Mouse (Mus musculus): Measurements from ENCODE around the gene Ctrc. TPM values are rescaled to one million over a fixed set of nuclear protein-coding genes. Genes with fewer than 3 reads are reported as not detected.

The Ctrc gene
- polyA plus RNA-seq (2017; shearing (Covaris generic)): not detected

DNA sequence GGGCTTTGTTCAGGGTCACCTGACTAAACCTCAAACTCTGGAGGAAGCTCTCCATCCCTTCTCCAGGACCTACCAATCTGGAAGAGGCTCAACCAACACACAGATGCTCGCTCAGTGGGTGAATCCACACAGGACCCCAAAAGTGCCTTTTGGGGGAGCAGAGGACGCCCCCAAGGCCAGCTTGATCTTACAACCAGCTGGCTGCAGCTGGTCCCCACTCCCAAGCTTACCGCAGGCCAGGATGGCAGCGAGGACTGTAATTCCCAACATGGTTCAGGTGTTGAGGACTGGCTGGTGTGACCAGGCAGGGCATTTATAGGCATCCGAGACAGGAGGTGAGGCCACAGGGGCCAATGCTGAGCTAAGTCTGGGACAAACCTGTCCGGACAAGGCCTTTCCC is at the start of gene Ctrc:
Ctrc (minus strand) TSS at position 361 of the 400 bp plus-strand sequence.
- no peak for ATAC-seq

GRCm38 (mm10) chr4:141895772-141896171 is 49.6 kb upstream of the Ctrc start:
- no peak for ATAC-seq

DNA sequence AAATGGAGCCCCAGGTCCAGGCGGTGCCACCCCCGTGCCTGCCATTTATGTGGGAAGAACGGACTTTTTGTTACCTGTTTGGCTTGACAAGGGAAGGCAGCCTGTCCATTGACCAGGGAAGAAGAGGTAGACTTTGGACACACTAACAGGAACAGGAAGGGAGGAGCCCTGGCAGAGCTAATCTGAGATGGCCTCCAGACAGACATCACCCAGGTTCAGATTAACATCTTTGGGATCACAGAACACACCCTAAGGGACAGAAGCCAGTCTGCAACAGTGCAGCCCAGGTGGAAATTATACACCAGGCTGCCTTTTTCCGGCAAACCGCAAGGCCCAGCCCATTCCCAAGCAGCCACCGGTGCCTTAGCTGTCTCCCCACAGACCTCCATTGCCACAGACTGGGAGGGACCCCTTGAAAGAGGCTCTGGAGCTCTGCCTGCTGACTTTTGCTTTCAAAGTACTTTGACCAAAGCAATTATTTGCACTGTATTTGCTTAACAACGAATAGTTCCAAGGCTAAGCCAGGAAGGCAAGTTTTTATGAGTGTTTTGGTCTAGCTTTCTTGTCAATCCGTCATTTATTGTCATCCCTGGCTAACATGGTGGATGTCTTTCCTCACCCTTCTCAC is 47.1 kb upstream of the Ctrc start:
- no peak for ATAC-seq

GRCm38 (mm10) chr4:141886385-141886968 is 40.3 kb upstream of the Ctrc start:
- no peak for ATAC-seq

- no peak for ATAC-seq
Measured at GRCm38 (mm10) chr4:141885451-141885850, 39.3 kb upstream of the Ctrc start.

DNA sequence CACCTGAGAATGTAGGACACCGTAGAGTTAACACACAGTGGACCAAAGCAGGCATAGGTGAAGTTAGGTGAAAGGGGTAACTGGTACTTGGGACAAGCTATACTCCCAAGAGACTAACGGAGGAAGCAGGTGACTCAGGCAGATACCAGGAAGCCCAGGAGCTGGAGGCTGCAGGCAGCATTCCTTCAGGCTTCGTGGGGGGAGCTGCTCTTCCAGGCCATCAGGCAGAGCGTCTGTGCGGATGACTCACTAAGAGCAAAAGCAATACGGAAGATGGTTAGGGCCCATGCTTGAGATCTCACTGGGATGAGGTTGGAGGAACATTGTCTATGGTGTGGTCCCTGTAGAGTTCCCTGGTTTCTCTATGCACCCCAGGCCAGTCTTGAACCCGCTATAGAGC is 36.7 kb upstream of the Ctrc start:
- ATAC-seq: no peak

DNA sequence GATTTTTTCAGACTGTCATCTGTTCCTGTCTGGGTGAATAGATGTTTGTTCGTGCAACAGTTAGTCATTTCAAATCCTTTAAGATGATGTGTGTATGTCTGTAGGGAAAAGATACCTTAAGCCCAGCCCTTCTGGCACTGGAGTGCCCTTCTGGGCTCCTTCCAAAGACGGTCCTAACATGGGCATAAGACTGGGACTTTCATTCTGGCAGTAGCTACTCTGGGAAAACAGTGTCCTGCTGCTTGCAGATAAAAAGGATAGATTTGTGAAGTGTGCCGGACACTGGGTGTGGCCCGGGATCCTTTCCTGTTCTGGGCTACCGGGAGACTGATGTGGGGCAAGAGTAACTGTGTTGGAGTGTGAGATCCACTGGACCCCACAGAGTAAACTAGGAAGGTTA is 35.8 kb upstream of the Ctrc start:
- ATAC-seq: no peak

DNA sequence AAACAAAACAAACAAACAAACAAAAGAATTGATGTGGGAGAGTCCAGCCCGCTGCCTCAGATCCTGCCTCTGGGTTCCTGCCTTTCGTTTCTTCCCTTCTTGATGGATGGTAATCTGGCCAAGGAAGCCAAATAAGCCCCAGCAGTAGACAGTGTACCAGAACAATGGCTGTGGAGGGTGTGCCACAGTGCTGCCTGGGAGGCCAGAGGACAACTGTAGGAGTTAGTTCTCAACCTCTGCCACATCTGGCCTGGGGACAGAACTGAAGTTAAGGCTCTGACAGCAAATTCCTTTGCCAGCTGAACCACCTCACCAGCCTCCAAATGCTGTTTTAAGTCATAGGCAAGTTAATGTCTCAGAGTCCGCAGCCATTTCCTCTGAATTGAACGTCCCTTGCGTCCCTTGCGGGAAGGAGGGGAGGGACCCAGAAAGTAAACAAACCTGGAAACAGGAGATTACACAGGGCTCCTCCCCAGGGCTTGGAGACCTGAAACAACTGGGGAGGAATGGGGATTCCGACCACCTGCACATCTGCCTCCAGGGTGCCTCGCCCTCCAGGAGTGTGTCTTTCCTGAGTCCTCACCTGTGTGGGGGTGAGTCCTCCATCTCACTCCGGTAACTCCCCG is 35.2 kb upstream of the Ctrc start:
- no peak for ATAC-seq

DNA sequence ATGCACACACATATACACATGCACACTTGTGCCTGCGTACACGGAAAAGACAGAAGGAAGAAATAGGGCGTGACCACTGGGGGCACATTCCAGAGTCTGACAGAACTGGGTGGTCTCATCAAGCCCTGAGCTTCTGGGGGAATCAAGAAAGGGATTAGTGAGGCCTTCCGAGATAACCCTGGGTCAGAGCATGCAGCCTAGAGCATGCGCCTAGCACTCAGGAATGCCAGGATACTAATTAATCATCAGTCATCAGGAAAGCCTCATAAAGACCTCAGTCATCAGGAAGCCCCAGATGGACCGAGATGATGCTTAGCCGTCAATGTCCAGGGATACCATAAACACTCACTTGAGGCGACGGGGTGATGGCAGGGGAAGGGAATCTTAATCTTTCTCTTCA is 33.7 kb upstream of the Ctrc start:
- no peak for ATAC-seq

- no peak for ATAC-seq
Measured at GRCm38 (mm10) chr4:141879074-141879473, 32.9 kb upstream of the Ctrc start.

DNA sequence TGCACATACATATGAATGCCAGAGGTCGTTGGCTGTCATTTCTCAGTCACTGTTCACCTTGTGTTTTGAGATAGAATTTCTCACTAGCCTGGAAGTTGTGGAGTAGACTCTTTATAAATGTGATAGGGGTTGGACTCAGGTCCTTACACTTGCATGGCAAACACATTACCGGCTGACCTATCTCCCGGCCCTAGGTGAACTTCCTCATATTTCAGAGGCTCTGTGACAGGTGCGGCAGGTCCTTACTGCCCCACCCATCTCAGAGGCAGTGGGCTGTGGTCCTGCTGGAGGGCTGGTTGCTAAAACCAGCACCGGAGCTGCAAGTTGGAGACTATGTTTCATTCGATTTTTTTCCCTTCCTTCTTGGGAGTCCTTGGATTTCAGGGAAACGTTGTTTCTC is 32.5 kb upstream of the Ctrc start:
- ATAC-seq: no peak

DNA sequence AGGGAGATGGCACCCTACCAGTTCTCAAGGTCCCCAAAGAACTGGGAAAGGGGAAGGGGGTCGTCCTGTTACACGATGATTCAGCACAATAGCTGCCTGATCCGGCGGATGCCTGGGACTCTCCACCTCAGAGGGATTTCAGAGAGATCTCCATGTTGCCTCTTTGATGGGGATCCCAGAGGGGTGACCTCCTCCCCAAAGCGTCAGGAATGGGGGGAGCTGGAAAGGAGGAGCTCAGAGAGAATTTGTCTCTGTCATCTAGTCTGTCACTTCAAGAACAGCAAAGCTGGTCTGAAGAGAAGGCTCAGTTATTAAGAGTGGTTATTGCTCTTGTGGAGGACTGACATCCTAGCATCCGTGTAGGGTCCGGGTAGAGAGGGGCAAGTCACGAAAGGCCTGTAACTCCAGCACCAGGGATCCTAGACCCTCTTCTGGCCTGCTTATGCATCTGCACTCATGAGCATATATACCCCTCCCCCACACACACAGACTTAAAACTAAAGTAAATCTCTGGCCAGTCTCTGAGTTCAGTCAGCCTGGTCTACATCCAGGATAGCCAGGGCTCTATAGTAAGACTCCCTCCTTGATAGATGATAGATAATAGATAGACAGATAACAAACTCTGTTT is 29.4 kb upstream of the Ctrc start:
- ATAC-seq: no peak

GRCm38 (mm10) chr4:141874601-141875460 is 28.7 kb upstream of the Ctrc start, which contains the start of gene Efhd2:
TSS of gene Efhd2 (minus strand) at chr4:141874920.
- peak; percentile 97 for ATAC-seq

GRCm38 (mm10) chr4:141874111-141874600 is 28.0 kb upstream of the Ctrc start:
- no peak for ATAC-seq

DNA sequence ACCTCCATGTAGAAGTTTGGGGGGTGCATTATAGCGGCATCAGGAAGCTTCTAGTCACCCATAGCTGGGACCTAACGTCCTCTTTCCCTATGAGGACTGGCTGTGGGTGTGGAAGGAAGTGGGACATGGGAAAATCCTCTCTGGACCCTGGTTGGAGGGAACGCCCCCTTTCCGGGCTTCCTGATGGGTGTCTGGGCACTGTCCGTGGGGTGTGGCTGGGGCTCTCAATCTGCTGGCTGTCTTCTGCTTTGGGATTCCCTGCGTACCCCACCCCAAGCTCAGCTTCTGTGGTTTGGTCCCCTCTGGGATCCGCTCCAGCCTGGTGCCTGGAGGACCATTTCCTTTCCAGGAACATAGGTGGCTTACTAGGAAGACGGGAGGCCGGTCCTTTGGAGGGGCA is 26.8 kb upstream of the Ctrc start:
- ATAC-seq: no peak

DNA sequence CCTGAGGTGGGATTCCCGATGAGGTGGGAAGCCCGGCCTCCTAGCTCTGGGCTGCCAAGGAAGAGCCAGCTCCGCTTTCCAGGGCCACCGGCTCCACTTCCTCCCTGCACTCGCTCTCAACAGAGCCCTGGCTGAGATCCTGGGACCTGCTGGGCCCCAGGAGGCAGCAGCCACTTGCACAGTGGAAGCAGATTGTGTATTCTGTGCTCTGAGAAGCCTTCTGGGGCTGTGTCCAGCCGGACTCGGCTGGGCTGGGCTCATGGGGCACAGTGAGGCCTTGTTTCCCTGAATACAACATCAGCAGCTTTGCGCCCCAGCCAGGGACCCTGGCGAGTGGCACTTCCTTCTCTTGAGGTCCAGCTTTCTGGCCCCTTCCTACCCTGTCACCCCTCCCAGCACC is 25.8 kb upstream of the Ctrc start:
- no peak for ATAC-seq

DNA sequence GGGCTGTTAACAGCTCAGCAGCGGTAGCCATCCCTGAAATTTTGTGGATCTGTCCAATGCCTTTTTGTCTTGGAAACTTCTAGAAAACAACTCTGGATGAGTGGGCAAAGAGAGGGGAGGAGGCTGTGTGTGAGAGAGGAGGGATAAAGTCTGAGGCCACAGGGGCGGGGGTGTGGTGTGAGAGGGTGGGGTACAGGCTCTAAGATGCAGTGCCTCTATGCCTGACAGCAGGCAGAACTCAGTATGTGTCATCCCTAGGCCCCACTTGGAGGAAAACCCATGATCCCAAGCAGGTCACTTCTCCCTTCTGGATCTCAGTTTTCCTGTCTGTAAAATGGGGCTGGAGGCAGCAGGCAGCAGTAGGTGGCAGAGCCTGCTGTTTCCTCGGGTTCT is 25.2 kb upstream of the Ctrc start:
- ATAC-seq: no peak

- ATAC-seq: no peak
Measured at GRCm38 (mm10) chr4:141870666-141871332, 24.6 kb upstream of the Ctrc start.

- ATAC-seq: no peak
Measured at GRCm38 (mm10) chr4:141869436-141870215, 23.5 kb upstream of the Ctrc start.

- ATAC-seq: no peak
Measured at GRCm38 (mm10) chr4:141868051-141868450, 21.9 kb upstream of the Ctrc start.

- ATAC-seq: no peak
Measured at GRCm38 (mm10) chr4:141867498-141867897, 21.3 kb upstream of the Ctrc start.
